Mouse (Mus musculus): Measurements from ENCODE around the gene Usp5. TPM values are rescaled to one million over a fixed set of nuclear protein-coding genes. Genes with fewer than 3 reads are reported as not detected.
A peak's percentile ranks its signal among the peaks of the same experiment; 100 is the strongest.

Gene Usp5
- total RNA-seq, 2 experiments from 2014 or later, result 176 to 177 TPM

DNA sequence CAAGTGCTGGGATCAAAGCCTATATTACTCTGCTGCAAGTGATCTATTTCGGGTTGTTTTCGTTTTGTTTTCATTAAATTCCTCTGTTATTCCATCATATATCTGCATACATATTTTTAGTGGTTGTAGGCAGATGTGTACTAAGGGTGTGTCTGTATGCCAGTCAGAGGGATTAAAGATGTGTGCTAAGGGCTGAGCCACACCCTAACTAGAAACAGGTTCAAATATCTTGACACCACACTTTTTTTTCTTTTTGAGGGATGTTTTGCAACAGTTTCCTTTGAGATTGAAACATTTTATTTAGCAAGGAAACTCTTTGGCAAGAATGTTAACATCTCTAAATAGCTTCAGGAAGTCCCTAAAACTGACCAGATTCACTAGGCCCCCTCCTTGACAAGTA is 33.1 kb downstream of the Usp5 start:
- intact Hi-C loops (cut with DNase I), result no loop called here
- no peak for DNase-seq (ENCODE audit: low spot score in 2 of 2)

DNA sequence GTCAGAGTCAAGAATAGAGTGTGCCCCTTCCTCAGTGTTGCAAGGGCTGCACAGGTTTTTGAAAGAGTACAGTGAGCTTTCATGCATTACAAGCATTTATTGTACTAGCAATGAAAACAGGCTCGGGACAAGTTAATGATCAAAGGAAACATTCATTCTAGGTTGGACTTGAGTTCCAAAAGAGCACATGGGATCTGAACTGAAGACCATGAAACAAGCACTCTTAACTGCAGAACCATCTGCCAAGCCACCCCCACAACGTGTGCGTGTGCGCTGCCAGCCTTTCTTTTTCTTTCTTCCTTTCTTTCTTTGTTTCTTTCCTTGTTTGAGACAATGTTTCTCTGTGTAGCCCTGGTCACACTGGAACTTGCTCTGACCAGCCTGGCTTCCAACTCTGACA is 33.5 kb downstream of the Usp5 start:
- no peak for DNase-seq (ENCODE audit: low spot score in 2 of 2)
- intact Hi-C loops (cut with DNase I), result no loop called here

DNA sequence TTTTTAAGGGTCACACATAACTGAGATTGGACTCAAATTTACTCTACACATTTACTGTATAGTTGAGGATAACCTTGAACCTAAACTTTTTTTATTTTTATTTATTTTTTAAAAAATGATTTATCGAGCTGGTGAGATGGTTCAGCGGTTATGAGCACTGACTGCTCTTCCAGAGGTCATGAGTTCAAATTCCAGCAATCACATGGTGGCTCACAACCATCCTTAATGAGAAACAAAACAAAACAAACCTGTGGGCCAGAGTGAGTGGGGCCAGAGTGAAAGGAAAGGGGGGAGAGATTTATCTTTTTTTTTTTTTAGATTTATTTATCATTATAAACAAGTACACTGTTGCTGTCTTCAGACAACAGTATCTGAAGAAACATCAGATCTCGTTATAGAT is 37.4 kb downstream of the Usp5 start:
- intact Hi-C loops (cut with DNase I), result no loop called here
- DNase-seq (ENCODE audit: low spot score in 2 of 2), result no peak

DNA sequence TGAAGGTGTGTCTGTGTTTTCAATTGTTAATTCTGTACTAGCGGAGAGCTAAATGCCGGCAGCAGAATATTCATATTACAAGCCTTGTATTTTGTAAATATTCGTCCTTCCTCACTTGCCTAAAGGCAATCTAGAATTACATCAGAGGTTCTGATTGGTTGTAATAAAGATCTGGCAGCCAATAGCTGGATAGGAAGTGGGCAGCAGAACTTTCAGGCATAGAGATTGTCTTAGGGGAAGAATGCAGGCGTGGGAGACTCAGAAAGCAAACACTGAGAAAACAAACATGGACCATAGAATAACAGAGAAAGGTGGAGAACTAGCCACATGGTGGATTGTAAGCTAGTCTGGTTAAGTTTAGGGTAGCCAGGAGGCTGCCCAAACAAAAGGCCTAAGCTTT is 39.2 kb downstream of the Usp5 start:
- intact Hi-C loops (cut with DNase I), result no loop called here
- DNase-seq (ENCODE audit: low spot score in 2 of 2), result no peak

DNA sequence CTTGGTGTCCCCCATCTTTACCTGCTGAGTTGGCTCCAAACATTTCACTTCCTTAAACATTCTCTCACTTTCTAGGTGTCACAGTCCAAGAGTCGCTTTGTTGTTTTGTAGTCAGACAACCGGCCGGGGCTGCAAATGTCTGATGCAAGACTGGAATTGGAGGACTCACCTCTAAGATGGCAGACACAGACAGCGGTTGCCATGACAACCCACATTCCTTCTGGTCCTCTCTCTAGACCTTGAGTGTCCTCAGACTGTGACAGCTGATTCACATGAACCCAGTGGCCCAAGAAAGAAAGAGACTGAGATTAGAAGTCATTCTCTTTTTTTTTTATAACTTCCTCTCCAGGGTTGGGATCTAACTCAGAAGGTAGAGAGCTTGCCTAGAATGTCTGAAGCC is 39.8 kb downstream of the Usp5 start:
- intact Hi-C loops (cut with DNase I), result no loop called here
- no peak for DNase-seq (ENCODE audit: low spot score in 2 of 2)

DNA sequence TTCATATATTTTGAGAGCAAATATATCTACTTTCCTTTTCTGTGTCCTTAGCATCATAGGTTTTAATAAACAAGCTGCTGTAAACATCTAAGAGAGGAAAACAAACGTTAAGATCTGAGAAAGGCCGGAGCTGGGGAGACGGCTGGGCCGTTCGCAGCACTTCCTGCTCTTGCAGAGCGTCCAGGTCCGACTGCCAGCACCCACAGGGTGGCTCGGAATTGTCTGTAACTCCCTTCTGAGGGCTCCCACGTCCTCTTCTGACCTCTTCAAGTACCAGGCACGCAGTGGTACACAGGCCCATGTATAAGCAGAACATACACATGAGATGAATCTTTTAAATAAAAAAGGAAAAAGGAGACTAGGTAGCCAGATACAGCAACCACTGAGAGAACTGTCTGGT is 41.6 kb downstream of the Usp5 start:
- DNase-seq (ENCODE audit: low spot score in 2 of 2), result no peak
- intact Hi-C loops (cut with DNase I), result no loop called here

DNA sequence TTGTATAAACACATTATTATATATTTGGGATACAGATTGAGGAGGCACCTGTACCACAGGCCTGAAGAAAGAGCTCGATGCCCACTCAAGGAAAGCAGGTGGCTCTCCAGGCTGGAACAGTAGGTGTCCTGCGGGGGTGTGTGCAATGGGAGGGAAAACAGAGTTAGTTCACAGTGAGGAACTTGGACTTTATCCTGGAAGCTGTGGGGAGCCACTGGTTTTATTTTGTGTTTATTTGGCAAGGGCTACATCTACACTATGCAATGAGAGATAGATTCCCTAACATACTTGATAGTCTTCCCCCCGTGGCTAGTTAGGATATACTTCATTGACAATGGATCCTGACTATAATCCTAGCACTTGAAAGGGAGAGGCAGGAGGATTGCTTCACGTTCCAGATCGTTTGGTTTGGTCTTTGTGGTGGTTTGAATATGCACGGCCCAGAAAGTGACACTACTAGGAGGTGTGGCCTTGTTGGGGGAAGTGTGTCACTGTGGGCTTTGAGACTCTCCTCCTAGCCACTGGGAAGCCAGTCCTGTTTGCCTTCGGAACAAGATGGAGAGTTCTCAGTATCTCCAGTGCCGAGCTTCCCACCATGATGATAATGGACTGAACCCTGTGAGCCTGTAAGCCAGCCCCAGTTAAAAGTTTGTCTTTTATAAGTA is 42.4 kb downstream of the Usp5 start:
- intact Hi-C loops (cut with DNase I), result no loop called here
- DNase-seq (ENCODE audit: low spot score in 2 of 2), result peak in 1 of 2 experiments; percentile 69

DNA sequence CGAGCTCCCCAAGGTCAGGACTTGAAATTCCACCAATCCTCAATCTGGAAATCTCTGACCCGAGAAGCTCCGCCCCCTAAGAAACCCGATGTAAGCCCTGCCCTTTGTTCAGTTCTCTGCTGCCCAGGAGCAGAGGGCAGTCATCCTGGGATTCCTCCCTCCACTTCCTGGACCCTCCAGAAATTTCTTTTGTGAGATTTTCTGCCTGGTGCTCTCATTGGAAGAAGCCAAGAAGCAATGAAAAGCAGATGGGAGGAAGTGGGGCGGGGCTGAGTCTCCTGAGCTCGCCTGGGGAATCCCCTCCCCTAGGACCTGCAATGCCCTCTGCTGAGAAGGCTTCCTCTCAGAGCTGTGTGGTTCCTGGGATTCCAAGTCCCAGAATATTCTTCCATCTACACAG is 46.8 kb downstream of the Usp5 start:
- DNase-seq (ENCODE audit: low spot score in 2 of 2), result no peak
- intact Hi-C loops (cut with DNase I), result no loop called here

DNA sequence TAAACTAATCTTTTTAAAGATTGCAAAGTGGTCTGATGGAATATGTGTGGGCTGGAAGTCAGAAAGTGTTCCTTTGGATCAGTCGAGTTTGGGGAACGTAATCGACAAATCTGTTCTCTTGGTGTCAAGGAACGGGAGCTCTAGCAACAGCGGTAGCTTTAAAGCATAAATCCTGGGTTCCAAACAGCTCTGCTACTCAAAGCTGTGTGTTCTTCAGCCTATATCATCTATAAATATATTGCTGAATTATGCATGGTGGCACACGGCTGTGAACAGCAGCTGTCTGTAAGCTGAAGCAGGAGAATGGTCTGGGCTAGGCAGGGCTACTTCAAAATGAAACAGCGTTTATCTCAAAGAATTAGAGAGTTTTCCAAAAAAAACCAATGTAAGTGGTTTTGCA is 48.4 kb downstream of the Usp5 start:
- intact Hi-C loops (cut with DNase I), result no loop called here
- peak in 1 of 2 experiments; percentile 51 for DNase-seq (ENCODE audit: low spot score in 2 of 2)

DNA sequence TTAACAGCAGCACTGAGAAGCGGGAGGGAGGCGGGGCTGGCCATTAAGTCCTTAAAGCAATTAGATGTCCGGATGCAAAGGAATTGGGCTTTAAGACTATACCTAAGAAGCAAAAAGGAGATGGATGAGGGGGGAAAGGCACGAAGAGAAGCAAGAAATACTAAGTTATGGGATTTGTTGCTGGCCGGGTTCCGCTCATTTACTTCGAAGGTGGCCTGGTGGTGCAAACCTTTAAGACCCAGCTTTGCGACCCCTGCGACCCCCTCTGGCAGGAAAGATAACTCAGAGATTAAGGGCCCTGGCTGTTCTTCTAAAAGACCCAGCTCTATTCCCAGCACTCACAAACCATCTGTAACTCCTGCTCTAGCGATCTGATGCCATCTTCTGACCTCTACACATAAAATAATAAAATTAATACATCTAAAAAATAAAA is 49.3 kb downstream of the Usp5 start:
- DNase-seq (ENCODE audit: low spot score in 2 of 2), result no peak
- intact Hi-C loops (cut with DNase I), result no loop called here

DNA sequence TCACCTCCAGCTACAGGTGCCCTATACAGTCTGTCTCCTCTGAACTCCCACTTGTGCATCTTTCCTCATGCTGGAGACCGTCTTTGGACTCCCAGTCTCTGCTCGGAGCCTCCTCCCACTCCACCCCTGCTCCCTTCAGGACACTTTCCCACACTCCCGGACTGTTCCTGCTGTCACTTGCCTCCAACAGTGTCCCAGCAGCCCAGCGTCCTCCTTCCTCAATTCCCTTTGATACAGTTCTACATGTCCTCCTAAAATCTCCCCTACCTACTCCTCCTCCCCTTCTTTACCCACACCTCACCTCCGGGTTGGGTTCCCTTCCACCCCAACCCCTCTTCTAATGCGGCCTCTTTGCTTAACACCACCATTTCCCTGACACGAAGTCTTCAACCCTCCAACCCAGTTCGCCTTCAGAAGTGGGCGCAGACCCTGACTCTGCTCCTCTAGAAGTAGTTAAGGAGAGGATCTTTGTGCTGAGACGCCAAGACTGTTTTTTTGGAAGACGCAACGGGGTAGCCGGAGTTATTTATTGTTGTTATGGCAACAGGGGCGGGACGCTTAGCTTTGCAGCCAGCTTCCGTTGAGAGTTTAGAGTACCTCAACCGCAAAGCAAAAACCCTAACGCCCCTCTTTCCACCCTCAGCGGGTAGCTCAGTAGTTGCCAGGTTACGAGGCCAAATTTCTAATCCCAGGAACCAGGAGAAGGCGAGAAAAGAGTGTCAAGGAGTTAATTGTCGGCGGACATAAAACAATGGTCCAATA is 49.9 kb downstream of the Usp5 start, which contains the start of gene Lrrc23:
Lrrc23 (minus strand) TSS at position 506 of the 762 bp plus-strand sequence.
- intact Hi-C loops (cut with DNase I), result no loop called here
- DNase-seq (ENCODE audit: low spot score in 2 of 2), result no peak

DNA sequence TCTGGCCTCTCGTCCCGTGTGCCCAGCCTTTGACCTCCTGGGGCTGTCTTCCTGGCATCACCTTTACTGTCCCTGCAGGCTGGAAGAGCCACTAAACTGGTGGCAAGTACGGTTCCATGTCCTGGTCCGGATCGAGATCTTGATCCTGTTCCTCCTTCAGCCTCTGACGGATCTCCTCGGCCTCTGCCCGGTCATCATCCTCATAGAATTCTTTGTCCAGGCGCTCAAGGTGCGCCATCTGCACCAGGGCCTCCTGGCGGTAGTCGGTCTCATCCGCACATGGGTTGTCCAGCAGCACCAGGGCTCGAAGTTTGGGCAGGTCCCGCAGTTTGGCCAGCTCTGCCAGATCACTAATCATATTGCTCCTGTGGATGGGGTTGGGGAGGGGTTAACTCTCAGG is 58.8 kb downstream of the Usp5 start:
- intact Hi-C loops (cut with DNase I), result no loop called here
- no peak for DNase-seq (ENCODE audit: low spot score in 2 of 2)

DNA sequence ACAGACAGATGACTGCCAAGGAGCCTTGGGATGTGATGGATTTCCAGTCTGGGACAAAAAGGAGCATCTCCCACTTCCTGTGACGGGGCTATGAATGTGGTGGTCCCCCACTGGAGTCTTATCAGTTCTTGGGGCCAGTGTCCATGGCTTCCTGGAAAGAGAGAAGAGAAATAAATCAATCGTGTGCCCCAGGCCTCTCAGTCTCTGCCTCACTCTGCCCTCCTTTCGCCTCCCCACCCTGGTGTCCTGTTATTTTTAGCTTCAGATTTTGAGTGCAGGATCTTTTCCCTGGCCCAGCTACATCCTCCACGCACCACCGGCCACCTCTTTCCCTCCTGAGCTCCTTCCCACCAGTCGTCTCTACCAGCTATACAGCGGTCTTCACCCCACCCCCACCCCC is 59.3 kb downstream of the Usp5 start:
- intact Hi-C loops (cut with DNase I), result no loop called here

DNA sequence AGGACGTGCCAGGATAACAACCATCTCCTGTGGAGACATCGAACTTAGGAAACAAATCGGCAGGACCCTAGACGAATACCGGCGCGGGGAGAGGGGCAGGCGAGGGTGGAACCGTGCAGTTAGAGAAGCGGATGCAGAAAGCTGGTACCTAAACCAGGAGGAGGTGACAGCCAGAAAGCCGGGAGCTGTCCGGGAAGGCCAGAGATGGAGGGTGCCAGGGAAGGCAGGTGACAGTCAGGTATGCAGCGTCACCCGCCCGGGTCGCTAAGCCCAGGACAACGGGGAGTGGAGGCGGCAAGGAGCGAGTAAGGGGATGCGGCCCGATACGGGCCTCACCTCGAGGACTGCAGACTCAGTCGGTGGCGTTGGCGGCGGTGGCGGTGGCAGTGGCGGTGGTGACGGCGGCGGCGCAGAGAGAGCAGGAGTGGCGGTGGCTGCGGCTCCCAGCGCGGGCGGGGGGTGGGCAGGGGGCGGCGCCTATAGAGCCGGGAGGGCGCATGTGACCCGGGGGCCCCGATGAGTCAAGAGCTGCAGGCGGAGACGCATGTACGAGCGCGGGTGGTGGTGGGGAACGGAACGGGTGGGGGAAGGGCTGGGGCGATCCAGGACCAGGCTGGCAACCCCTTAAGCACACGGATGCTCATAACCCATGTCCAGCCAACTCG is 60.1 kb downstream of the Usp5 start, which contains the start of gene Eno2:
Eno2 (minus strand) TSS at position 573 of the 665 bp plus-strand sequence.
- peak; percentile 81 to 84 for DNase-seq (ENCODE audit: low spot score in 2 of 2)
- intact Hi-C loops (cut with DNase I), result loop anchor here (1.0 to 2.0 kb wide), 2 partner anchors 36 to 40 kb away; no protein-coding TSS in a partner anchor

More for the DNA sequence above, 59.3 kb downstream of the Usp5 start:
- no peak for DNase-seq (ENCODE audit: low spot score in 2 of 2)

DNA sequence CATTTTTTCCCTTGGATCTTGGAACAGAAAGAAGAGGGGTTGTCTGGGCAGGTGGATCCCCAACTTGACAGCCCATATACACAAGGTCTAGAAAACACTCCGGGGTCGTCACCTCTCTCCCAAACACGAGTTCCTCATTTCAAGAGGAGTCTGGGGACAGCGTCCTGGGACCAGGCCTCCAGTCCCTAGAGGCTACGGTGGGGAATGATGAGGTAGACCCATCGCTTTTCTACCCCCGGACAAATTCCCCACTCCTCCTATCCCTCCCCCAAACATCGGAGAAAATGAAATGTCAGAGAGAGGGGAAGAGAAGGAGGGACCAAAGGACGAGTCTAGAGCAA is 60.6 kb downstream of the Usp5 start:
- intact Hi-C loops (cut with DNase I), result loop anchor here (1.0 to 2.0 kb wide), 2 partner anchors 36 to 41 kb away; no protein-coding TSS in a partner anchor

DNA sequence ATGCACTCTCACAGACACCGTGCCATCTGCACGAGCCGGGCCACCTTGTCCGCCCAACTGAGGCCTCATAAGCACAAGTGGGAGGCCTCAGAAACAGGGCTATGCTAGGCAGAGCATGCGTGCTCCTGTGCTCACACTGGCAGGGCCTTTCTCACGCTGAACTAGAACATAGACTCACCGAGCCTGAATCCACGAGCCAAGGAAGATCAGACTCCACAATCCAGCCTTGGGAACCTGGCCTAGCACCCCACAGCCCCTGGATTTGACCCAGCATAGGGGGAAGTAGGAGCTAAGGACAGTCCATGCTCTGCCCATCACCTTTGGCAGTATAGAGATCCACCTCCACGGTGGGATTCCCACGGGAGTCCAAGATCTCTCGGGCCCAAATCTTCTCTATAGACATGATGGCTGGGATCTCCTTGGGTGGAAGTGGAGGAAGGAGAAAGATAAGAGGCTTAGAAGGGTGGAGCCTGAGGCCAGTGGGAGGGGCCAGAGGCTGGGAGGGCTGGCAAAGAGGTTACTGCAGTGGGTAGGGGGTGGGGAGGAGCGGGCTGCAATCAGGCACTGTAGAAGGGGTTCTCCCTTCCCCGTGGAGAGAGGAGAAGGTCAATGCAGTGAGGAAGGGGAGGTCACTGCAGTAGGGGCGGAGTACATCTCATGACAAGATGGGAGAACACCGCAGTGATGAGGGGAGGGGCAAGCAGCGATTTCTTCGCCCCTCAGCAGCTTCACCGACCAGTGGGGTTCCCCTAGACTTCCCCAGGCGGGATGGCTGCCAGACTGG is 61.2 kb downstream of the Usp5 start:
- peak in 1 of 2 experiments; percentile 76 for DNase-seq (ENCODE audit: low spot score in 2 of 2)
- intact Hi-C loops (cut with DNase I), result loop anchor here (2.0 kb wide), 1 partner anchor 37 kb away; no protein-coding TSS in a partner anchor

More for the DNA sequence above, 60.6 kb downstream of the Usp5 start:
- no peak for DNase-seq (ENCODE audit: low spot score in 2 of 2)

DNA sequence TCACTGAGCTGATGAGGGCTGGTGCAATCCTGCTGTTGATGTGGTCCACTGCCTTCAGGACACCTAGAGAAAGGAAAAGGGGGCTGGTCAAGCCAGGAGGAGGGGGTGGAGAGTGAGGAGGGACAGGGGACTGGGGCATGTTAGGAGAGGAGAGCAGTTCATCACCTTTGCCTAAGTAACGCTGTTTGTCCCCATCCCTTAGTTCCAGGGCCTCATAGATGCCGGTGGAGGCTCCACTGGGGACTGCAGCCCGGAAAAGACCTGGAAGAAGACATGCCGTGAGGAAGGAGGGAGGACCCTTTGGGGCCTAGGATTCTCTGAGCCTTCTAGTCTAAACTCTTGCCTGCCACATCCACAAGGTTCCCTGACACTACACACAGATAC is 61.8 kb downstream of the Usp5 start:
- DNase-seq (ENCODE audit: low spot score in 2 of 2), result no peak
- intact Hi-C loops (cut with DNase I), result no loop called here

DNA sequence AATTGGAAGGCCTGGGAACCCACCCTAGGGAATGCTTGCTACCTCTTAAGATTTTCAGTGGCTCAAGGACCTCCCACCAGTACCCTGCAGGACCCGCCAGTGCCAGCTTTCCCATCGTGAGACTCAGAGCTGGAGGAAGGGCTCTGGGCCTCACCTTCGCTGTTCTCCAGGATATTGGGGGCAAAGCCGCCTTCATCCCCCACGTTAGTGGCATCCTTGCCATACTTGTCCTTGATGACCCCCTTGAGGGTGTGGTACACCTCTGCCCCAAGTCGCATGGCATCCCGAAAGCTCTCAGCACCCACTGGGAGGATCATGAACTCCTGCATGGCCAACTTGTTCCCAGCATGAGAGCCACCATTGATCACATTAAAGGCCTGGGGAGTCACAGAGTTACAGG is 63.3 kb downstream of the Usp5 start:
- DNase-seq (ENCODE audit: low spot score in 2 of 2), result no peak
- intact Hi-C loops (cut with DNase I), result no loop called here
